Mouse (Mus musculus) lung, embryonic 16.5 days (tissue): ENCODE results near the gene Lypd5. TPM values are rescaled to one million over a fixed set of nuclear protein-coding genes. Genes with fewer than 3 reads are reported as not detected.
A peak's percentile ranks its signal among the peaks of the same experiment; 100 is the strongest.

Experiments
- ATAC-seq: fragments of 200-750 bp; cut with Nextera tagmentation; 2 replicates; pipeline ENCODE4 v1.8.0; 2017; ENCODE audit warnings: low read depth, mild to moderate bottlenecking, moderate library complexity
- H3K27ac ChIP-seq: fragments of 300-500 bp; sonication (generic); 2 replicates; pipeline ENCODE4 v1.5.1; 2014; ENCODE audit warnings: mild to moderate bottlenecking, control low read depth, low read length
- H3K27me3 ChIP-seq: fragments of 300-500 bp; sonication (generic); 2 replicates; pipeline ENCODE4 v1.6.1; 2014; ENCODE audit warnings: low read depth, low read length, mixed read lengths; ENCODE audit not compliant: control insufficient read depth, insufficient read depth
- H3K36me3 ChIP-seq: fragments of 300-500 bp; sonication (generic); 2 replicates; pipeline ENCODE4 v1.6.1; 2014; ENCODE audit warnings: low read length; ENCODE audit not compliant: control insufficient read depth, insufficient read depth
- H3K4me1 ChIP-seq: fragments of 300-500 bp; sonication (generic); replicated peaks from 2 replicates; pipeline ENCODE4 v1.6.1; 2014; ENCODE audit warnings: low read length, mixed read lengths; ENCODE audit not compliant: control insufficient read depth, insufficient read depth
- H3K4me2 ChIP-seq: fragments of 300-500 bp; sonication (generic); 2 replicates; pipeline ENCODE4 v1.6.1; 2014; ENCODE audit warnings: low read depth, low read length, control low read depth
- H3K4me3 ChIP-seq: fragments of 300-500 bp; sonication (generic); 2 replicates; pipeline ENCODE4 v1.5.1; 2014; ENCODE audit warnings: mild to moderate bottlenecking, low read length, control low read depth
- H3K9ac ChIP-seq: fragments of 300-500 bp; sonication (generic); 2 replicates; pipeline ENCODE4 v1.6.1; 2014; ENCODE audit warnings: low read length, control low read depth
- H3K9me3 ChIP-seq: fragments of 300-500 bp; sonication (generic); 2 replicates; pipeline ENCODE4 v1.6.1; 2016; ENCODE audit warnings: low read length; ENCODE audit not compliant: control insufficient read depth
- WGBS: fragments of 180-500 bp; shearing (Covaris S2); extraction: QIAGEN DNeasy Blood & Tissue Kit; methylation state at CpG from one replicate; pipeline ENCODE4 v1.1.7; 2014; 5-methylcytosine and 5-hydroxymethylcytosine counted together
- polyA plus RNA-seq: library from polyadenylated mRNA; unstranded; fragments of >200 nt; fragmentation: Nextera tagmentation; extraction: Ambion mirVana; gene quantifications from 2 replicates; pipeline ENCODE4 v1.2.1, GENCODE M21; 2015

Gene Lypd5
- polyA plus RNA-seq, 1 experiment from 2014 or later, result 0.06 TPM

DNA sequence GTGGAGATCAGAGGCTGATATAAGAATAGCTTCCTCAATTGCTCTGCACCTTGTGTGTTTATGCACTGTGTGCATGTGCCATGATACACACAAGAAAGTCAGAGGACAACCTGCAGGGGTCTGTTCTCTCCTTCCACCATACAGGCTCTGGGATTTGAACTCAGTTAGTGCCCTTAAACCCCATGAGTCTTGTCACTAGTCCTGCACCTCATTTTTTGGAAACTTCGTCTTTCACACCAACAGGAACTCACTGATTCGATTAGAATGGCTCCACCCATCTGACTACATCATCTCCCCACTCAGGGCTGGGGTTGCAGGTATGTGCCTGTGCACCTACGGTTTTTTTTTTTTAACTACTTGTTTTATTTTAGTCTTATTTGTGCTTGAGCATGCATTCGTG lies 19.2 kb downstream of the Lypd5 start:
- no peaks in the 10 kb centered on the region for H3K36me3 ChIP-seq
- no peak overlapping the region for H3K9ac ChIP-seq
- no peak overlapping the region for H3K27ac ChIP-seq
- no peaks in the 10 kb centered on the region for H3K27me3 ChIP-seq
- H3K4me3 ChIP-seq, result no peak overlapping the region
- 51% methylated on average over 4 of the region's 4 CpGs for WGBS
- ATAC-seq, result no peak
- H3K4me1 ChIP-seq, result peaks cover 9% of the 10 kb centered on the region; the same call in 1 of the 2 replicates
- no peaks in the 10 kb centered on the region for H3K9me3 ChIP-seq
- H3K4me2 ChIP-seq, result no peak overlapping the region

DNA sequence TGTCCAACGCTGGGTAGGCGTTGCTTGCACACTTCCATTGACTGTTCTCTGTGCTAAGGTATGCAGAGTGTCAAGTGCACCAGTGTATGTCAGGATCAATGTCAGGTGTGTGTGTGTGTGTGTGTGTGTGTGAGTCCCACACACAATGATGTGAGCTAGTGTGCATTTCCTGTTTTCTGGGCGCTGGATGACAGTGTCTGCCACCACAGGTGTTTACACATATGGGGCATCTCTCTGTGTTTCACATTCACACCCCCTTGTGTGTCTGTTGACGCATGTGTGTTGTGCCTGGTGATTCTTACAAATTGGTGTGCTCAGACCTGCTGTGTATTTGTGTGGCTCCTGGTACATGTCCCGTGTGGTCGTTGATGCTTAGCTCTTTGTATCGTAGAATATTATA lies 19.9 kb downstream of the Lypd5 start:
- WGBS, result 77% methylated on average over 7 of the region's 7 CpGs
- Histone ChIP-seq H3K27ac (no peak overlapping the region), H3K36me3 (no peaks in the 10 kb centered on the region), H3K9me3 (no peaks in the 10 kb centered on the region), H3K4me3 (no peak overlapping the region), H3K4me1 (peaks cover 12% of the 10 kb centered on the region; the same call in 1 of the 2 replicates), H3K4me2 (no peak overlapping the region), H3K9ac (no peak overlapping the region), H3K27me3 (no peaks in the 10 kb centered on the region)
- no peak for ATAC-seq

DNA sequence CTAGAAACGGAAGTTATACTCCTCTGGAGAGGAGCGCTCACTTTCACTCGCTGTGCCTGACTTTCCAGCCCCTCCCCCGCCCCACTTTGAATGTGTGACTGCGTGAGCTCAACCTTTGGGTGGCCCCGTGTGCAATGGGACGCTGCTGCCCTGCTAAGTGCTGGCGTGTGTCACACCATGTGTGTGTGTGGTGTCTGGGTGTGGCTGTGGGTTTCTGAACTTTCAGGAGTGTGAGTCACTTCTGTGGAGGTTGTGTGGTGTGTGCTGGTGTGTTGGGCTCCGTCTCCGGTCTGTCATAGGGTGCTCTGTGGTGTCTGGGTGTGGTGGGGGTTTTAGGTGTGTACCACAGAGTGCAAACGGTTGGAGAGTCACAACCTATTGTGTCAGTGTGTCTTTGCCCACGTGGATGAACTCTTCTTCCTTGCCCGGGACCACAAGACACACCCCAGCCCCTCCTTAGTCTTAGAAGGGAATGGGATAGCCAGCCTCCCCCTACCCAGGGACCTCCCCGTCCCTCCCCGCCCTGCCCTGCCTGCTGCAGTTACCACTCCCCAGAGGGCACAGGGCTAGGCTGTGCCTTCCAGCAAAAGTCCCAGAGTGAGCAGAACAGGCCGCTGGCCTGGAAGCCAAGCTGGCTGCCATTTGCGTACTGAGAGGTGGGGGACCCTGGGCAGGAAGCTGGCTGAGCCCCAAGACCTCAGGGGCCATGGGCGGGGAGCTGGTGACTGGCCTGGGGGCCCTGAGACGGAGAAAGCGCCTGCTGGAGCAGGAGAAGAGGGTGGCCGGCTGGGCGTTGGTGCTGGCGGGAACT lies 20.9 kb downstream of the Lypd5 start, which contains the start of gene Kcnn4:
Kcnn4 (plus strand) TSS at position 533 of the 811 bp plus-strand sequence.
- H3K4me1 ChIP-seq, result peaks cover 14% of the 10 kb centered on the region; the same call in 1 of the 2 replicates
- peak; percentile 10 for ATAC-seq
- WGBS, result 26% methylated on average over 23 of the region's 23 CpGs
- H3K36me3 ChIP-seq, result no peaks in the 10 kb centered on the region
- H3K27ac ChIP-seq, result no peak within 1 kb of the TSS
- peak within 1 kb of the TSS; percentile 22; the same call in 1 of the 2 replicates for H3K4me3 ChIP-seq
- no peak within 1 kb of the TSS for H3K4me2 ChIP-seq
- H3K9me3 ChIP-seq, result no peaks in the 10 kb centered on the region
- H3K27me3 ChIP-seq, result no peaks in the 10 kb centered on the region
- peak within 1 kb of the TSS; percentile 45 for H3K9ac ChIP-seq

DNA sequence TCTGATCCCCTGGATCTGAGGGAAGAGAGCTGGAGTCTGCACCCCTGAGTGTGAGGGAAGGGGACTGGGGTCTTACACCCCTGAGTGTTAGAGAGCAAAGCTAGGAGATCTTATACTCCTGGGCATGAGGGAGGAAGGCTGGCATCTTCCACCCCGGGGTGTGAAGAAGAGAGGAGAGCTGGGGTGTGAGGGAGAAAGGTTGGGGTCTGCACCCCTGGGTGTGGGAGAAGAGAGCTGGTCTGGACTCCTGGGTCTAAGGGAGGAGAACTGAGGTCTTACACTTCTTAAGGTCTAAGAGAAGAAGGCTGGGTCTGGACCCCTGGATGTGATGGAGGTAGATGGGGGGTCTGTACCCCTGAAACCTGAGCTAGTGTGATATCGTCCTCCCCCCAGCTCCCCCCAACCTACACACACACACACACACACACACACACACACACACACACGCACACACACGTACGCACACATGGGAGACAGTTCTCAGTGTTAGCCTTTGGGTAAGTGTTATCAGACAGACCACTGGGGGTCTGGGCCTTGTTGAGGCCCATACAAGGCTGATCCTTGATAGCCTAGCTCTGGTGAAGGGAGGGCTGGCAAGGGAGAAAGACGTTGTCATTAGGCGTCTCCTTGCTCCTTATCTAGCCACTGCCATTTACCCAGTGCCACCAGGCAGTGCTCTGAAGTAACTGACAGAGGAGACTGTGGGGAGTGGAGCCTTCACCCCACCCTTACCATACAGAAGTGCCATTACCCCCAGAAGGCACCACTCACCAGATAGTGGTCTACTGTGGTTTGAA lies 22.2 kb downstream of the Lypd5 start:
- H3K27me3 ChIP-seq, result no peaks in the 10 kb centered on the region
- no peak overlapping the region for H3K27ac ChIP-seq
- peaks cover 14% of the 10 kb centered on the region; the same call in 1 of the 2 replicates for H3K4me1 ChIP-seq
- no peak overlapping the region for H3K9ac ChIP-seq
- 62% methylated on average over 7 of the region's 7 CpGs for WGBS
- H3K36me3 ChIP-seq, result no peaks in the 10 kb centered on the region
- ATAC-seq, result no peak
- no peak overlapping the region; the same call in 1 of the 2 replicates for H3K4me3 ChIP-seq
- H3K9me3 ChIP-seq, result no peaks in the 10 kb centered on the region
- no peak overlapping the region for H3K4me2 ChIP-seq

DNA sequence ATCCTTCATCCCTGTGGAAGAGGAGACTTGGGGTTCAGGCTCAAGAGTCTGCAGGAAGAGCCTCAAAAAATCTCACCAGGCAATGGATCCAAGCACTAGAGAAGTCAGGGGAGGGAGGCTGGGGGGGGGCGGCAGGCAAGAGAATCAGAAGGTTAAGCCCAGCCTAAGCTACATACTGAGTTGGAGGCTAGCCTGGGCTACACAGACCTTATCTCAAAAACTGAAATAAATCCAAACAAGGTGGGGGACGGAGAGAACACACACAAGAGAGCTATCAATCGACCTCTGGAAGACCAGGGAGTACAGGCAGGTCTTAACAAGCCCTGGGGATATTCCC lies 22.8 kb downstream of the Lypd5 start:
- ATAC-seq, result no peak
- H3K27me3 ChIP-seq, result no peaks in the 10 kb centered on the region
- H3K9ac ChIP-seq, result no peak overlapping the region
- H3K27ac ChIP-seq, result no peak overlapping the region
- 59% methylated on average over 3 of the region's 3 CpGs for WGBS
- no peak overlapping the region for H3K4me3 ChIP-seq
- no peak overlapping the region for H3K4me2 ChIP-seq
- no peaks in the 10 kb centered on the region for H3K9me3 ChIP-seq
- peaks cover 14% of the 10 kb centered on the region; the same call in 1 of the 2 replicates for H3K4me1 ChIP-seq
- H3K36me3 ChIP-seq, result no peaks in the 10 kb centered on the region

DNA sequence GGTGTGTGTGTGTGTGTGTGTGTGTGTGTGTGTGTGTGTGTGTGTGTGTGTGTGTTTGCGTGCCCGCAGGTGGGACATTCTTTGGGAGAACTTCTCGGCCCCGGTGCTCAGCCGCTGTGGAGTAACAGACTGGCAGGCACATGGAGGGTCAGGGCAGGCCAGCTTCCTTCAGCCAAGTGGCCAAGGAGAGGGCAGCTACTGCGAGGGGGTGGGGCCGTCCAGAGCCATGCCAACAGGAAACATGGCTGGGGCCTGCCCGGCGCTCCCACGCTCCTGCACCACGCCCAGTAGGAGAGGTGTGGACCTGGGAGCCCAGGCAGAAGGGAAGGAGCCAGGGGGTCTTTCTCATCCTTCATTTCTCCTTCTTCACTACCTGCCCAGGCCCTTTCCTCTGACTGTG lies 23.3 kb downstream of the Lypd5 start:
- peak; percentile 64 for ATAC-seq

DNA sequence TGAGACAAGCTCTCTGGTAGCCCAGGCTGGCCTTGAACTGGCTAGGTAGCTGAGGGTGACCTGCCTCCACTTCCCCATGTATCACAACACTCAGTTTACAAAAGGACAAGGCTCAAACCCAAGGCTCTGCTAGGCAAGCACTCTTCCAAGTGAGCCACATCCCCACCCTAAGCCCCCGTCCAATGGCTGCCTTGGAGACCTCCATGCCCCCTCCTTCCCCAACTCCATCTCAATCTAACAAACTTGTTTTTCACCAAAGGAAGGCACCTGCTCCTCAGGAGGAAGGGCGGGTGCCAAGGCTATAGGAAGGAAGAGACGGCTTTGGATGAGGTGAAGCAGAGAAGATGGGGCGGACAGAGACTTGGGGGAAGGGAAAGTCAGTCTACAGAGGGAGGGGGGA lies 23.8 kb downstream of the Lypd5 start:
- Histone ChIP-seq H3K9ac (no peak overlapping the region), H3K27me3 (no peaks in the 10 kb centered on the region), H3K9me3 (no peaks in the 10 kb centered on the region), H3K4me1 (peaks cover 20% of the 10 kb centered on the region; the same call in 1 of the 2 replicates), H3K36me3 (no peaks in the 10 kb centered on the region), H3K4me3 (no peak overlapping the region), H3K4me2 (no peak overlapping the region), H3K27ac (0 out of 2 replicates have a peak overlapping the region, but pooled peaks have one; percentile 44)
- ATAC-seq, result no peak
- 51% methylated on average over 4 of the region's 4 CpGs for WGBS

More for the DNA sequence above, 23.3 kb downstream of the Lypd5 start:
- no peaks in the 10 kb centered on the region for H3K9me3 ChIP-seq
- H3K4me3 ChIP-seq, result no peak overlapping the region
- H3K27ac ChIP-seq, result 0 out of 2 replicates have a peak overlapping the region, but pooled peaks have one; percentile 44
- H3K36me3 ChIP-seq, result no peaks in the 10 kb centered on the region
- no peak overlapping the region for H3K4me2 ChIP-seq
- 58% methylated on average over 11 of the region's 11 CpGs for WGBS
- H3K4me1 ChIP-seq, result peaks cover 20% of the 10 kb centered on the region; the same call in 1 of the 2 replicates
- no peaks in the 10 kb centered on the region for H3K27me3 ChIP-seq
- H3K9ac ChIP-seq, result no peak overlapping the region

DNA sequence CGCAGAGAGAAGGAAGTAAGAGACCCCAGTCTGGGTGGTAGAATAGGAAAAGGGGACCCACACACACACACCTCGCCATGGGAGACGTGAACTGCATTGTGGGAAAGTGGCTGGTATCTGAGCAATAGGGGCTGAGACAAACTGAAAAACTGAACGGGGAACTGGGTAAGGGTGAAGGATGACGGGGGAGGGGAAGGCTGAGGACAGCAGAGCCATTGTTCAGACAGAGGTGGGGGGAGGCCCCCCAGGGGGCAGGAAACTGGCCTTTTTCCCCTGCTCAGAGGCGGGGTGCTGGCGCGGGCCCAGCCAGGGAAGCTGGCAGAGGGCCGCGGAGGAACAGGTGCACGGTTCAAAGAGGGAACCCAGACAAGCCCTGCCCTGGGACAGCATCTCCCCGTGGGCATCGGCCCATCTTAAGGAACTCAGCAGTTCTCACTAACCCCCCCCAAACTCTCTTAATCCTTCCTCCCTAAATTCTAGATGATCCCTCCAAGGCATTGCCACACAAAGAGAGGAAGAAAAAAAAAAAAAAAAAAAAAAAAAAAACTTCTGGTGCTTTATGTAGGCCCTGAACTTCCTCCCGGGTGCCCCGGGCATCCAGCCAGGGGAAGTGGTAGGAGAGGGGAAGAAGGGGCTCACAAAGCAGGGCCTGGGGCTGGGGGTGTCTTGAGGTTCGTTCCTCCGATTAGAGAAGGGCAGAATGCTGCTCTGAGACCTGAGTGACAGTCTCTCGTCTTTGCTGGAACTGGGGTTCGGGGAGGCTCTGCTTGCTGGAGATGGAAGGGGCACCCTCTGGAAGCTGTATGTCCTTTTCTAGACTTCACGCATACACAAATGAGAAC lies 24.8 kb downstream of the Lypd5 start:
- peak; percentile 65 for ATAC-seq
- peak overlapping the region; percentile 71 for H3K27ac ChIP-seq
- no peak overlapping the region for H3K9ac ChIP-seq
- H3K9me3 ChIP-seq, result no peaks in the 10 kb centered on the region
- H3K4me3 ChIP-seq, result no peak overlapping the region
- 32% methylated on average over 18 of the region's 20 CpGs for WGBS
- H3K36me3 ChIP-seq, result no peaks in the 10 kb centered on the region
- peak overlapping the region; percentile 13; the same call in 1 of the 2 replicates for H3K4me2 ChIP-seq
- H3K4me1 ChIP-seq, result peaks cover 20% of the 10 kb centered on the region; the same call in 1 of the 2 replicates
- H3K27me3 ChIP-seq, result no peaks in the 10 kb centered on the region
